Mouse (Mus musculus) intestine, postnatal 0 days (tissue): ENCODE results near the gene Cacna1e. TPM values are rescaled to one million over a fixed set of nuclear protein-coding genes. Genes with fewer than 3 reads are reported as not detected.
A peak's percentile ranks its signal among the peaks of the same experiment; 100 is the strongest.

Experiments used
- ATAC-seq: fragments of 200-750 bp; cut with Nextera tagmentation; 2 replicates; pipeline ENCODE4 v1.8.0; 2017; ENCODE audit warnings: mild to moderate bottlenecking, moderate TSS enrichment, moderate library complexity
- H3K27ac ChIP-seq: fragments of 300-500 bp; sonication (generic); 2 replicates; pipeline ENCODE4 v1.5.1; 2014; ENCODE audit warnings: mild to moderate bottlenecking, low read depth, low read length, moderate library complexity
- H3K27me3 ChIP-seq: fragments of 300-500 bp; sonication (generic); replicated peaks from 2 replicates; pipeline ENCODE4 v1.6.1; 2014; ENCODE audit warnings: low read length, mixed read lengths; ENCODE audit not compliant: control insufficient read depth, insufficient read depth
- H3K36me3 ChIP-seq: fragments of 300-500 bp; sonication (generic); 2 replicates; pipeline ENCODE4 v1.6.1; 2014; ENCODE audit warnings: mild to moderate bottlenecking, moderate library complexity; ENCODE audit not compliant: control insufficient read depth, insufficient read depth
- H3K4me1 ChIP-seq: fragments of 300-500 bp; sonication (generic); replicated peaks from 2 replicates; pipeline ENCODE4 v1.6.1; 2014; ENCODE audit warnings: antibody characterized with exemption, low read length, mixed read lengths; ENCODE audit not compliant: control insufficient read depth, insufficient read depth
- H3K4me2 ChIP-seq: fragments of 300-500 bp; sonication (generic); replicated peaks from 2 replicates; pipeline ENCODE4 v1.6.1; 2014; ENCODE audit warnings: low read depth, mild to moderate bottlenecking, moderate library complexity
- H3K4me3 ChIP-seq: fragments of 300-500 bp; sonication (generic); 2 replicates; pipeline ENCODE4 v1.5.1; 2014; ENCODE audit warnings: low read depth, low read length
- H3K9ac ChIP-seq: fragments of 300-500 bp; sonication (generic); 2 replicates; pipeline ENCODE4 v1.6.1; 2014; ENCODE audit warnings: mild to moderate bottlenecking, low read depth, low read length
- H3K9me3 ChIP-seq: fragments of 300-500 bp; sonication (generic); 2 replicates; pipeline ENCODE4 v1.6.1; 2016; ENCODE audit warnings: mixed run types; ENCODE audit not compliant: control insufficient read depth
- CTCF ChIP-seq: sonication (generic); IDR thresholded peaks from 2 replicates; pipeline ENCODE4 v1.5.1; 2016; ENCODE audit warnings: low read depth, mild to moderate bottlenecking, control low read depth, antibody characterized with exemption, moderate library complexity
- WGBS: fragments of 180-500 bp; shearing (Covaris S2); extraction: QIAGEN DNeasy Blood & Tissue Kit; methylation state at CpG from one replicate; pipeline ENCODE4 v1.1.7; 2014; 5-methylcytosine and 5-hydroxymethylcytosine counted together
- polyA plus RNA-seq: library from polyadenylated mRNA; unstranded; fragments of >200 nt; fragmentation: Nextera tagmentation; extraction: Ambion mirVana; gene quantifications from 2 replicates; pipeline ENCODE4 v1.2.1, GENCODE M21; 2015

The Cacna1e gene
- polyA plus RNA-seq, 1 experiment from 2014 or later, result 0.74 TPM

DNA sequence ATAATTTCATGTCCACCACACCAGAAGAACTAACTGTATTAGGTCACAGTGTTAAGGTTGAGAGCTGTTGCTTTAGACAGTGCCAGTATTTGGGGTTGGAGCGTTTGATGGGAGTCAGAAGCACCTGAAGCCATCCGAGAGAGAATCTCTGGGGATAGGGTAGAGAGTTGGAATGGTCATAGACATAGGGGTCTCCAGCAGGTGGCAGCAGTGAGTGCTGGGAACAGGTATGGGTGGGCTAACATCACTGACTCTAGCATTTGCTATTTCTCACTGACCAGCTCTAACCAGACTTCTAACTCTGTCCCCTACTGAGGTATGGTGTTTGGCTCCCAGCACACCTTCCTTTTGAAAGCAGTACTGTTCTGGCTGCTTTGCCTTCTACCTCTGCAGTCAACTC, 87.6 kb downstream of the Cacna1e start:
- peak; percentile 66 for TF ChIP-seq CTCF
- Histone ChIP-seq H3K4me1 (no peaks in the 10 kb centered on the region), H3K4me2 (no peak overlapping the region), H3K36me3 (no peaks in the 10 kb centered on the region), H3K4me3 (no peak overlapping the region), H3K27me3 (no peaks in the 10 kb centered on the region), H3K9ac (no peak overlapping the region), H3K9me3 (no peaks in the 10 kb centered on the region), H3K27ac (no peak overlapping the region)
- 59% methylated on average over 2 of the region's 2 CpGs for WGBS
- no peak for ATAC-seq

- TF ChIP-seq CTCF, result no peak
- ATAC-seq, result no peak
- no peaks in the 10 kb centered on the region for H3K27me3 ChIP-seq
- H3K27ac ChIP-seq, result no peak overlapping the region
- H3K9ac ChIP-seq, result no peak overlapping the region
- no peaks in the 10 kb centered on the region for H3K36me3 ChIP-seq
- 64% methylated on average over 8 of the region's 8 CpGs for WGBS
- H3K4me3 ChIP-seq, result no peak overlapping the region
- H3K4me1 ChIP-seq, result no peaks in the 10 kb centered on the region
- no peaks in the 10 kb centered on the region for H3K9me3 ChIP-seq
- H3K4me2 ChIP-seq, result no peak overlapping the region
Observed at GRCm38 (mm10) chr1:154794518-154794951, 89.8 kb downstream of the Cacna1e start.

GRCm38 (mm10) chr1:154791544-154792174, 92.6 kb downstream of the Cacna1e start:
- no peak for ATAC-seq
- H3K27me3 ChIP-seq, result no peaks in the 10 kb centered on the region
- H3K27ac ChIP-seq, result no peak overlapping the region
- no peaks in the 10 kb centered on the region for H3K4me1 ChIP-seq
- H3K4me2 ChIP-seq, result no peak overlapping the region
- H3K36me3 ChIP-seq, result no peaks in the 10 kb centered on the region
- H3K9ac ChIP-seq, result no peak overlapping the region; the same call in 1 of the 2 replicates
- H3K4me3 ChIP-seq, result no peak overlapping the region
- no peak for TF ChIP-seq CTCF
- WGBS, result 52% methylated on average over 13 of the region's 13 CpGs
- H3K9me3 ChIP-seq, result no peaks in the 10 kb centered on the region

- H3K27me3 ChIP-seq, result peaks cover 6% of the 10 kb centered on the region; the same call in 1 of the 2 replicates
- no peak for TF ChIP-seq CTCF
- no peak overlapping the region for H3K27ac ChIP-seq
- no peak for ATAC-seq
- H3K9ac ChIP-seq, result no peak overlapping the region
- H3K4me3 ChIP-seq, result no peak overlapping the region
- H3K4me1 ChIP-seq, result no peaks in the 10 kb centered on the region
- no peak overlapping the region for H3K4me2 ChIP-seq
- WGBS, result 82% methylated on average over 4 of the region's 4 CpGs
- H3K36me3 ChIP-seq, result no peaks in the 10 kb centered on the region
- no peaks in the 10 kb centered on the region for H3K9me3 ChIP-seq
Observed at GRCm38 (mm10) chr1:154788491-154788890, 95.8 kb downstream of the Cacna1e start.

- Histone ChIP-seq H3K4me2 (no peak overlapping the region), H3K4me3 (no peak overlapping the region), H3K27me3 (peaks cover 6% of the 10 kb centered on the region; the same call in 1 of the 2 replicates), H3K36me3 (no peaks in the 10 kb centered on the region), H3K9ac (no peak overlapping the region), H3K4me1 (no peaks in the 10 kb centered on the region), H3K9me3 (no peaks in the 10 kb centered on the region), H3K27ac (no peak overlapping the region)
- ATAC-seq, result no peak
- peak; percentile 83 for TF ChIP-seq CTCF
- 10% methylated on average over 5 of the region's 5 CpGs for WGBS
Observed at GRCm38 (mm10) chr1:154788069-154788468, 96.2 kb downstream of the Cacna1e start.

DNA sequence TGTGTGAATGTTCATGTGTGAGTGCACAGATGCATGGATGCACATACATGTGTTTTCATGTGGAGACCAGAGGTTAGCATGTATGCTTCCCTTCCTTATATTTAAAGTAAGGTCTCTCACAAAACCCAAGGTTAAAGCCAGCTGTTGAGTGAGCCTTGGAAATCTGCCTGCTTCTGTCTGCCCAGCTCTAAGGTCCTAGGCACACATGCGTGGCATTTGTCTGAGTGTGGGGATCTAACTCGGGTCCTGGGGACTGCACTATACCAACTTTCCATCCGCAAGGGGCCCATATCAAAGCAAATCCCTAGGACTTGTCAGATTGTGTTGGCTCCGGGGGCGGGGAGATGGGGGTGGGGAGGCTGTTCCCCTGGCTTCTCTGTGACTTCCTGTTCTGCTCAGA, 96.9 kb downstream of the Cacna1e start:
- no peak overlapping the region for H3K27ac ChIP-seq
- WGBS, result 66% methylated on average over 5 of the region's 5 CpGs

More for the DNA sequence above, 96.9 kb downstream of the Cacna1e start:
- H3K4me3 ChIP-seq, result no peak overlapping the region
- H3K27me3 ChIP-seq, result peaks cover 6% of the 10 kb centered on the region; the same call in 1 of the 2 replicates
- TF ChIP-seq CTCF, result no peak
- no peak for ATAC-seq
- no peaks in the 10 kb centered on the region for H3K36me3 ChIP-seq
- no peak overlapping the region for H3K9ac ChIP-seq
- no peaks in the 10 kb centered on the region for H3K9me3 ChIP-seq
- no peak overlapping the region for H3K4me2 ChIP-seq
- no peaks in the 10 kb centered on the region for H3K4me1 ChIP-seq
